Mouse (Mus musculus): ENCODE measurements around the gene Iars2. TPM values are rescaled to one million over a fixed set of nuclear protein-coding genes. Genes with fewer than 3 reads are reported as not detected.

Iars2 gene
- polyA plus RNA-seq, 1 experiment from 2014 or later, result 52.7 TPM

- H3K4me3 ChIP-seq (ENCODE audit: low read depth, low read length), result no peak overlapping the region
- no peak overlapping the region for H3K9ac ChIP-seq (ENCODE audit: low read length)
- H3K9me3 ChIP-seq (ENCODE audit: control insufficient read depth, low read length), result no peaks in the 10 kb centered on the region
- H3K27ac ChIP-seq (ENCODE audit: low read depth), result no peak overlapping the region
- DNase-seq (ENCODE audit: low spot score) (no peak), ATAC-seq (replicated peaks; ENCODE audit: low FRiP score, low TSS enrichment, low read depth) (no peak)
- no peaks in the 10 kb centered on the region for H3K27me3 ChIP-seq (replicated peaks; ENCODE audit: control insufficient read depth, insufficient read depth, low read length)
- whole genome bisulfite sequencing, result 91% methylated on average over 6 of the region's 6 CpGs
- H3K4me2 ChIP-seq (ENCODE audit: low read length), result no peak overlapping the region
- peaks cover 30% of the 10 kb centered on the region for H3K36me3 ChIP-seq (ENCODE audit: control insufficient read depth, insufficient read depth, low read length)
- H3K4me1 ChIP-seq (replicated peaks; ENCODE audit: control insufficient read depth, insufficient read depth, low read length), result no peaks in the 10 kb centered on the region
Measured at GRCm38 (mm10) chr1:185302816-185303215, 26.4 kb downstream of the Iars2 start.

GRCm38 (mm10) chr1:185298496-185298895 is 30.7 kb downstream of the Iars2 start:
- WGBS, result 92% methylated on average over 8 of the region's 8 CpGs
- Histone ChIP-seq H3K4me1 (replicated peaks; ENCODE audit: control insufficient read depth, insufficient read depth, low read length) (no peaks in the 10 kb centered on the region), H3K9me3 (ENCODE audit: control insufficient read depth, low read length) (no peaks in the 10 kb centered on the region), H3K4me2 (ENCODE audit: low read length) (no peak overlapping the region), H3K4me3 (ENCODE audit: low read depth, low read length) (no peak overlapping the region), H3K9ac (ENCODE audit: low read length) (no peak overlapping the region), H3K36me3 (ENCODE audit: control insufficient read depth, insufficient read depth, low read length) (peaks cover 60% of the 10 kb centered on the region), H3K27me3 (replicated peaks; ENCODE audit: control insufficient read depth, insufficient read depth, low read length) (no peaks in the 10 kb centered on the region), H3K27ac (ENCODE audit: low read depth) (no peak overlapping the region)
- no peak for ATAC-seq (replicated peaks; ENCODE audit: low FRiP score, low TSS enrichment, low read depth)
- no peak for DNase-seq (ENCODE audit: low spot score)

- 90% methylated on average over 7 of the region's 7 CpGs for WGBS
- no peaks in the 10 kb centered on the region for H3K27me3 ChIP-seq (replicated peaks; ENCODE audit: control insufficient read depth, insufficient read depth, low read length)
Measured at GRCm38 (mm10) chr1:185296850-185297249, 32.3 kb downstream of the Iars2 start.

GRCm38 (mm10) chr1:185292646-185293360 is 36.4 kb downstream of the Iars2 start:
- Histone ChIP-seq H3K4me2 (ENCODE audit: low read length) (no peak overlapping the region), H3K9me3 (ENCODE audit: control insufficient read depth, low read length) (no peaks in the 10 kb centered on the region), H3K27me3 (replicated peaks; ENCODE audit: control insufficient read depth, insufficient read depth, low read length) (no peaks in the 10 kb centered on the region), H3K9ac (ENCODE audit: low read length) (no peak overlapping the region), H3K36me3 (ENCODE audit: control insufficient read depth, insufficient read depth, low read length) (peaks cover 90% of the 10 kb centered on the region), H3K4me3 (ENCODE audit: low read depth, low read length) (no peak overlapping the region), H3K27ac (ENCODE audit: low read depth) (no peak overlapping the region), H3K4me1 (replicated peaks; ENCODE audit: control insufficient read depth, insufficient read depth, low read length) (no peaks in the 10 kb centered on the region)
- ATAC-seq (replicated peaks; ENCODE audit: low FRiP score, low TSS enrichment, low read depth), result no peak
- no peak for DNase-seq (ENCODE audit: low spot score)
- 90% methylated on average over 10 of the region's 10 CpGs for WGBS

More at GRCm38 (mm10) chr1:185296850-185297249, 32.3 kb downstream of the Iars2 start:
- ATAC-seq (replicated peaks; ENCODE audit: low FRiP score, low TSS enrichment, low read depth) (no peak), DNase-seq (ENCODE audit: low spot score) (no peak)
- Histone ChIP-seq H3K27ac (ENCODE audit: low read depth) (no peak overlapping the region), H3K4me1 (replicated peaks; ENCODE audit: control insufficient read depth, insufficient read depth, low read length) (no peaks in the 10 kb centered on the region), H3K4me2 (ENCODE audit: low read length) (no peak overlapping the region), H3K9me3 (ENCODE audit: control insufficient read depth, low read length) (no peaks in the 10 kb centered on the region), H3K4me3 (ENCODE audit: low read depth, low read length) (no peak overlapping the region), H3K36me3 (ENCODE audit: control insufficient read depth, insufficient read depth, low read length) (peaks cover 65% of the 10 kb centered on the region), H3K9ac (ENCODE audit: low read length) (no peak overlapping the region)

- no peaks in the 10 kb centered on the region for H3K4me1 ChIP-seq (replicated peaks; ENCODE audit: control insufficient read depth, insufficient read depth, low read length)
- H3K27me3 ChIP-seq (replicated peaks; ENCODE audit: control insufficient read depth, insufficient read depth, low read length), result no peaks in the 10 kb centered on the region
- H3K36me3 ChIP-seq (ENCODE audit: control insufficient read depth, insufficient read depth, low read length), result peaks cover 90% of the 10 kb centered on the region
- no peak for ATAC-seq (replicated peaks; ENCODE audit: low FRiP score, low TSS enrichment, low read depth)
- no peak for DNase-seq (ENCODE audit: low spot score)
- no peak overlapping the region for H3K4me3 ChIP-seq (ENCODE audit: low read depth, low read length)
- no peak overlapping the region for H3K27ac ChIP-seq (ENCODE audit: low read depth)
- H3K9ac ChIP-seq (ENCODE audit: low read length), result no peak overlapping the region
- no peaks in the 10 kb centered on the region for H3K9me3 ChIP-seq (ENCODE audit: control insufficient read depth, low read length)
- 88% methylated on average over 4 of the region's 4 CpGs for WGBS
- no peak overlapping the region for H3K4me2 ChIP-seq (ENCODE audit: low read length)
Measured at GRCm38 (mm10) chr1:185291336-185291735, 37.9 kb downstream of the Iars2 start.

GRCm38 (mm10) chr1:185289231-185289630 is 40.0 kb downstream of the Iars2 start:
- no peaks in the 10 kb centered on the region for H3K27me3 ChIP-seq (replicated peaks; ENCODE audit: control insufficient read depth, insufficient read depth, low read length)
- peaks cover 90% of the 10 kb centered on the region for H3K36me3 ChIP-seq (ENCODE audit: control insufficient read depth, insufficient read depth, low read length)
- no peaks in the 10 kb centered on the region for H3K9me3 ChIP-seq (ENCODE audit: control insufficient read depth, low read length)
- ATAC-seq (replicated peaks; ENCODE audit: low FRiP score, low TSS enrichment, low read depth) (no peak), DNase-seq (ENCODE audit: low spot score) (no peak)
- no peaks in the 10 kb centered on the region for H3K4me1 ChIP-seq (replicated peaks; ENCODE audit: control insufficient read depth, insufficient read depth, low read length)
- WGBS, result 87% methylated on average over 5 of the region's 5 CpGs
- no peak overlapping the region for H3K27ac ChIP-seq (ENCODE audit: low read depth)
- no peak overlapping the region for H3K9ac ChIP-seq (ENCODE audit: low read length)
- no peak overlapping the region for H3K4me2 ChIP-seq (ENCODE audit: low read length)
- no peak overlapping the region for H3K4me3 ChIP-seq (ENCODE audit: low read depth, low read length)

- no peak for ATAC-seq (replicated peaks; ENCODE audit: low FRiP score, low TSS enrichment, low read depth)
- peaks cover 91% of the 10 kb centered on the region for H3K36me3 ChIP-seq (ENCODE audit: control insufficient read depth, insufficient read depth, low read length)
- no peak for DNase-seq (ENCODE audit: low spot score)
- H3K4me2 ChIP-seq (ENCODE audit: low read length), result no peak overlapping the region
- H3K9me3 ChIP-seq (ENCODE audit: control insufficient read depth, low read length), result no peaks in the 10 kb centered on the region
- H3K27me3 ChIP-seq (replicated peaks; ENCODE audit: control insufficient read depth, insufficient read depth, low read length), result no peaks in the 10 kb centered on the region
- no peaks in the 10 kb centered on the region for H3K4me1 ChIP-seq (replicated peaks; ENCODE audit: control insufficient read depth, insufficient read depth, low read length)
- WGBS, result 92% methylated on average over 20 of the region's 20 CpGs
- H3K9ac ChIP-seq (ENCODE audit: low read length), result no peak overlapping the region
- no peak overlapping the region for H3K4me3 ChIP-seq (ENCODE audit: low read depth, low read length)
- H3K27ac ChIP-seq (ENCODE audit: low read depth), result no peak overlapping the region
Measured at GRCm38 (mm10) chr1:185287066-185287465, 42.1 kb downstream of the Iars2 start.

- WGBS, result 80% methylated on average over 4 of the region's 4 CpGs
- Histone ChIP-seq H3K4me3 (ENCODE audit: low read depth, low read length) (no peak overlapping the region), H3K9ac (ENCODE audit: low read length) (no peak overlapping the region), H3K36me3 (ENCODE audit: control insufficient read depth, insufficient read depth, low read length) (peaks cover 83% of the 10 kb centered on the region), H3K27ac (ENCODE audit: low read depth) (no peak overlapping the region), H3K4me1 (replicated peaks; ENCODE audit: control insufficient read depth, insufficient read depth, low read length) (no peaks in the 10 kb centered on the region), H3K27me3 (replicated peaks; ENCODE audit: control insufficient read depth, insufficient read depth, low read length) (no peaks in the 10 kb centered on the region), H3K9me3 (ENCODE audit: control insufficient read depth, low read length) (no peaks in the 10 kb centered on the region), H3K4me2 (ENCODE audit: low read length) (no peak overlapping the region)
- no peak for DNase-seq (ENCODE audit: low spot score)
- no peak for ATAC-seq (replicated peaks; ENCODE audit: low FRiP score, low TSS enrichment, low read depth)
Measured at GRCm38 (mm10) chr1:185285171-185285570, 44.0 kb downstream of the Iars2 start.

- H3K4me1 ChIP-seq (replicated peaks; ENCODE audit: control insufficient read depth, insufficient read depth, low read length), result no peaks in the 10 kb centered on the region
- no peak overlapping the region for H3K4me2 ChIP-seq (ENCODE audit: low read length)
- H3K9ac ChIP-seq (ENCODE audit: low read length), result no peak overlapping the region
- H3K4me3 ChIP-seq (ENCODE audit: low read depth, low read length), result no peak overlapping the region
- H3K9me3 ChIP-seq (ENCODE audit: control insufficient read depth, low read length), result no peaks in the 10 kb centered on the region
- no peak for ATAC-seq (replicated peaks; ENCODE audit: low FRiP score, low TSS enrichment, low read depth)
- no peak overlapping the region for H3K27ac ChIP-seq (ENCODE audit: low read depth)
- peaks cover 82% of the 10 kb centered on the region for H3K36me3 ChIP-seq (ENCODE audit: control insufficient read depth, insufficient read depth, low read length)
- no peak for DNase-seq (ENCODE audit: low spot score)
- H3K27me3 ChIP-seq (replicated peaks; ENCODE audit: control insufficient read depth, insufficient read depth, low read length), result no peaks in the 10 kb centered on the region
- WGBS, result 52% methylated on average over 4 of the region's 4 CpGs
Measured at GRCm38 (mm10) chr1:185284740-185285139, 44.5 kb downstream of the Iars2 start.

All from intestine, embryonic 14.5 days (tissue).